Mouse (Mus musculus) brain, embryonic 14.5 days (tissue): ENCODE results near the gene Cox5b.

Experiments
- CTCF ChIP-seq: fragments of 200-500 bp; IDR thresholded peaks from 2 replicates; pipeline ENCODE4 v1.5.1; 2012; ENCODE audit warnings: inconsistent platforms, mild to moderate bottlenecking, moderate library complexity, borderline replicate concordance; ENCODE audit not compliant: insufficient read depth, insufficient read length; ENCODE audit errors: extremely low read depth
- POLR2A ChIP-seq: fragments of 200-500 bp; IDR thresholded peaks from 2 replicates; pipeline ENCODE4 v1.6.1; 2012; ENCODE audit warnings: mild to moderate bottlenecking, inconsistent platforms, borderline replicate concordance; ENCODE audit not compliant: poor library complexity, insufficient read depth, insufficient read length, severe bottlenecking; ENCODE audit errors: extremely low read depth

DNA sequence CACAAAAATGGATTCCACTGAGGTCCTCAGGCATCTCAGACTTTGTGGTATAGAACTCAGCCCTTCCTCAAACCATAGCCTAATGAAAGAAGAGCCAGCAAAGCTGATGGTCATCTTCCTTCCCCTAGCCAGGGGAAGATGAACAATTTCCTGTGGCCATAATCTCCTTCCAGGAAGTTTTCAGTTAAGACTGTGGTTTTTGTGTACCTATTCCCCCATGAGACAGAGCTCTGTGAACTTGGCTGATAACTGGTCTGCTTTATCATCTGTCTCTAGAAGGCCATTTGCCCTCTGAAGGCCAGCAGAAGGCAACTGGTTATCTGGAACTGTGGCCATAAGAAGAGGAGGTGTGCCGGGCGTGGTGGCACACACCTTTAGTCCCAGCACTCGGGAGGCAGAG lies 35.0 kb upstream of the Cox5b start:
- TF ChIP-seq POLR2A = no peak
- TF ChIP-seq CTCF = no peak
